Comparison of ENCODE assay signal across 10 mouse cellular contexts in the genomic region with DNA sequence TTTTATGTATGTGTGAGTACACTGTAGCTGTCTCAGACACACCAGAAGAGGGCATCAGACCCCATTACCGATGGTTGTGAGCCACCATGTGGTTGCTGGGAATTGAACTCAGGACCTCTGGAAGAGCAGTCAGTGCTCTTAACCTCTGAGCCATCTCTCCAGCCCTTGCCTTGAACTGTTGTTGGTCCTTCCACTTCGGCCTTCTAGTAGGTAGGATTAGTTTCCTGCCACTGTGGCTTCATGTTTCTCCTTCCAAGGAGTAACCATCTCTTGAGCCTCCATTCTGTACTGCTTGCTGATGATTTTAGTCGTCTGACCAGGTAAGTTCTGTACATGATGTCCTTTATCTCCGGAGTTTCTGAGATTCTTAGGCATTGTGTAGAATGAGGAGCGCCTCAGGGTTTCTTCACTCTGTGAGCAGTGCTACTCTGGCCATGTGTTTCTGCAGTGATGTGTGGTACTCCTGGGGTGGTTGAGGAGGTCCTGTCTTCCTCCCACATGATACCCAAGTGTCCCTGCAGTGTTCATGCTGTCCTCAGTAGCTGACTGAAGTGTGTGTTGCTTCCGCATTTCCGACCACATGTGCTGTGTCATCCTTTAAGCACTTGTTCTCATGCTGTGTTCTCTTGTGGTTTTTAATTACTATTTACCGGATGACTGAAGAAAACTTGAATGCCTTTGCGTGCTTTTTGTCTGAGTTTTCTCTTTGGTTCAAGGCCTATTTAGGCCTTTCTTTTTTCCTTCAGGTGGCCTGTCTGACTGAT. TPM values are rescaled to one million over a fixed set of nuclear protein-coding genes. Genes with fewer than 3 reads are reported as not detected.
A peak's percentile ranks its signal among the peaks of the same experiment; 100 is the strongest.
DNase-seq lines count a peak whose midpoint lies in the region; ATAC-seq and TF ChIP-seq lines count a peak whose summit lies in the region.
"Had no signal": no experiment of that assay in that cellular context is flagged by ENCODE, and none has a peak within 500 bp of the region (broad histone marks: within the 10 kb centered on the region; RNA-seq: fewer than 3 reads in every experiment).

No protein-coding gene starts in this region.

- H3K27ac ChIP-seq in liver, embryonic 15.5 days (replicated peaks): peak overlapping the region; percentile 46
- H3K27ac ChIP-seq in stomach, postnatal 0 days (replicated peaks): no peak overlapping the region
- H3K27ac ChIP-seq in midbrain, embryonic 10.5 days (replicated peaks): no peak overlapping the region
- H3K27ac ChIP-seq in midbrain, embryonic 15.5 days: no peak overlapping the region

- WGBS in liver, embryonic 15.5 days (ENCODE audit: insufficient replicate concordance): 43% methylated on average over 9 of the region's 9 CpGs
- WGBS in stomach, postnatal 0 days: 84% methylated on average over 9 of the region's 9 CpGs
- 84% methylated on average over 9 of the region's 9 CpGs for WGBS in midbrain, embryonic 10.5 days
- WGBS in midbrain, embryonic 15.5 days: 86% methylated on average over 9 of the region's 9 CpGs

- no peaks in the 10 kb centered on the region for H3K9me3 ChIP-seq in liver, embryonic 15.5 days (replicated peaks)
- no peaks in the 10 kb centered on the region for H3K9me3 ChIP-seq in stomach, postnatal 0 days (ENCODE audit: control insufficient read depth, low read length)
- no peaks in the 10 kb centered on the region for H3K9me3 ChIP-seq in midbrain, embryonic 10.5 days (replicated peaks)
- no peaks in the 10 kb centered on the region for H3K9me3 ChIP-seq in midbrain, embryonic 15.5 days

- peak; percentile 41 for DNase-seq in thymus, postnatal 0 days (ENCODE audit: low spot score)
- no peak for DNase-seq in thymus, postnatal 14 days
- peak; percentile 37 for DNase-seq in T-cell, adult 2 months (ENCODE audit: low spot score)
- no peak for DNase-seq in stomach, postnatal 0 days (ENCODE audit: low spot score)
- DNase-seq in midbrain, embryonic 10.5 days (ENCODE audit: low spot score): no peak
- DNase-seq: right cerebral cortex, adult 18-20 months; thymus, adult 2 months had no signal

- no peak overlapping the region for H3K4me3 ChIP-seq in liver, embryonic 15.5 days (replicated peaks)
- no peak overlapping the region for H3K4me3 ChIP-seq in stomach, postnatal 0 days (ENCODE audit: low read depth, low read length)
- no peak overlapping the region for H3K4me3 ChIP-seq in midbrain, embryonic 10.5 days
- H3K4me3 ChIP-seq in midbrain, embryonic 15.5 days: no peak overlapping the region

- ATAC-seq in liver, embryonic 15.5 days (ENCODE audit: insufficient read depth): peak; percentile 44
- ATAC-seq in stomach, postnatal 0 days (ENCODE audit: low FRiP score, low TSS enrichment): no peak
- ATAC-seq in midbrain, embryonic 15.5 days (replicated peaks): no peak
- ATAC-seq: hindbrain, embryonic 16.5 days had no signal

- H3K27me3 ChIP-seq in liver, embryonic 15.5 days: no peaks in the 10 kb centered on the region
- no peaks in the 10 kb centered on the region for H3K27me3 ChIP-seq in stomach, postnatal 0 days (ENCODE audit: control insufficient read depth, insufficient read depth, low read length)
- H3K27me3 ChIP-seq in midbrain, embryonic 10.5 days (ENCODE audit: low read depth, poor library complexity, severe bottlenecking): no peaks in the 10 kb centered on the region
- no peaks in the 10 kb centered on the region for H3K27me3 ChIP-seq in midbrain, embryonic 15.5 days (replicated peaks)

- no peak overlapping the region for H3K9ac ChIP-seq in liver, embryonic 15.5 days
- H3K9ac ChIP-seq in stomach, postnatal 0 days (ENCODE audit: low read length): no peak overlapping the region
- H3K9ac ChIP-seq in midbrain, embryonic 15.5 days: no peak overlapping the region

- TF ChIP-seq EP300 in stomach, postnatal 0 days (optimal IDR thresholded peaks at IDR 0.05): no peak

- 0 out of 2 replicates have a peak, but pooled peaks have one; percentile 2 for TF ChIP-seq CTCF in stomach, postnatal 0 days (IDR thresholded peaks at IDR 0.05; ENCODE audit: low read depth)

- H3K36me3 ChIP-seq in liver, embryonic 15.5 days (replicated peaks): peaks cover 20% of the 10 kb centered on the region
- H3K36me3 ChIP-seq in stomach, postnatal 0 days (ENCODE audit: control insufficient read depth, insufficient read depth, low read length): no peaks in the 10 kb centered on the region
- H3K36me3 ChIP-seq in midbrain, embryonic 10.5 days: peaks cover 56% of the 10 kb centered on the region
- H3K36me3 ChIP-seq in midbrain, embryonic 15.5 days (replicated peaks): no peaks in the 10 kb centered on the region

- H3K4me1 ChIP-seq in liver, embryonic 15.5 days (replicated peaks): peaks cover 23% of the 10 kb centered on the region
- H3K4me1 ChIP-seq in stomach, postnatal 0 days (replicated peaks; ENCODE audit: control insufficient read depth, insufficient read depth): no peaks in the 10 kb centered on the region
- no peaks in the 10 kb centered on the region for H3K4me1 ChIP-seq in midbrain, embryonic 10.5 days
- H3K4me1 ChIP-seq in midbrain, embryonic 15.5 days: no peaks in the 10 kb centered on the region

- H3K4me2 ChIP-seq in liver, embryonic 15.5 days: no peak overlapping the region
- no peak overlapping the region for H3K4me2 ChIP-seq in stomach, postnatal 0 days (replicated peaks; ENCODE audit: low read depth)
- no peak overlapping the region for H3K4me2 ChIP-seq in midbrain, embryonic 15.5 days

RNA-seq across cellular contexts. Expression of a gene that starts 12.7 kb away (rescaled TPM):
- 15.9 and 17.8 TPM in 2 replicates for polyA plus RNA-seq in thymus, postnatal 0 days (2015; fragmentation: Nextera tagmentation; extraction: Ambion mirVana)
- polyA plus RNA-seq in liver, embryonic 15.5 days (2015; fragmentation: Nextera tagmentation; extraction: Ambion mirVana): 21.1 and 21.3 TPM in 2 replicates
- polyA plus RNA-seq in stomach, postnatal 0 days (2015; fragmentation: Nextera tagmentation; extraction: Ambion mirVana): 11.0 and 12.4 TPM in 2 replicates
- 22.7 and 24.5 TPM in 2 replicates for polyA plus RNA-seq in midbrain, embryonic 10.5 days (2016; fragmentation: Nextera tagmentation; extraction: Ambion mirVana)
- polyA plus RNA-seq in midbrain, embryonic 15.5 days (2015; fragmentation: Nextera tagmentation; extraction: Ambion mirVana): 16.9 and 18.1 TPM in 2 replicates

RNA-seq across cellular contexts. Expression of a gene that starts 29.2 kb away (rescaled TPM):
- 22.6 and 23.8 TPM in 2 replicates for polyA plus RNA-seq in thymus, postnatal 0 days (2015; fragmentation: Nextera tagmentation; extraction: Ambion mirVana)
- 18.1 and 19.8 TPM in 2 replicates for polyA plus RNA-seq in liver, embryonic 15.5 days (2015; fragmentation: Nextera tagmentation; extraction: Ambion mirVana)
- 16.5 and 20.4 TPM in 2 replicates for polyA plus RNA-seq in stomach, postnatal 0 days (2015; fragmentation: Nextera tagmentation; extraction: Ambion mirVana)
- 20.2 and 24.2 TPM in 2 replicates for polyA plus RNA-seq in midbrain, embryonic 10.5 days (2016; fragmentation: Nextera tagmentation; extraction: Ambion mirVana)
- polyA plus RNA-seq in midbrain, embryonic 15.5 days (2015; fragmentation: Nextera tagmentation; extraction: Ambion mirVana): 30.8 and 33.1 TPM in 2 replicates

Comparison
In these comparisons a context has a peak if more than half of its experiments do, and no peak if none do; other contexts are left out.
1. DNase-seq: peak in thymus, postnatal 0 days (single experiment) and T-cell, adult 2 months (single experiment); none in thymus, postnatal 14 days (single experiment), stomach, postnatal 0 days (single experiment) and midbrain, embryonic 10.5 days (single experiment).